Mouse (Mus musculus): ENCODE results near the gene Fkbp6.

GRCm38 (mm10) chr5:135353564-135353963 is 3.7 kb upstream of the Fkbp6 start:
- TF ChIP-seq EP300 (IDR thresholded peaks at IDR 0.05; ENCODE audit: low read depth) (no peak), CTCF (IDR thresholded peaks at IDR 0.05; ENCODE audit: low read depth) (peak; percentile 72)
